Mouse (Mus musculus) fibroblast of lung, adult 2 months (primary cell): ENCODE results near the gene Osbpl6.

ENCODE experiments used
- DNase-seq: peaks from one replicate; pipeline ENCODE4 v3.0.0-alpha.2; 2011; ENCODE audit warnings: low read depth

The Osbpl6 gene

GRCm38 (mm10) chr2:76648666-76649141, 242.4 kb downstream of the Osbpl6 start:
- DNase-seq = no peak
